Mouse (Mus musculus) brain, embryonic 14.5 days (tissue): ENCODE measurements at regions not wholly inside any gene's neighbourhood (a gene's known extent, or its start where the extent isn't known, plus 50 kb on each side); places are given as distances from the start of the nearest gene placed in this dataset.

Experiments used
- DNase-seq: peaks from one replicate; pipeline ENCODE4 v3.0.0-alpha.2; 2011; ENCODE audit warnings: low read depth
- CTCF ChIP-seq: fragments of 200-500 bp; IDR thresholded peaks from 2 replicates; pipeline ENCODE4 v1.5.1; 2012; ENCODE audit warnings: inconsistent platforms, mild to moderate bottlenecking, moderate library complexity, borderline replicate concordance; ENCODE audit not compliant: insufficient read depth, insufficient read length; ENCODE audit errors: extremely low read depth
- POLR2A ChIP-seq: fragments of 200-500 bp; IDR thresholded peaks from 2 replicates; pipeline ENCODE4 v1.6.1; 2012; ENCODE audit warnings: mild to moderate bottlenecking, inconsistent platforms, borderline replicate concordance; ENCODE audit not compliant: poor library complexity, insufficient read depth, insufficient read length, severe bottlenecking; ENCODE audit errors: extremely low read depth

DNA sequence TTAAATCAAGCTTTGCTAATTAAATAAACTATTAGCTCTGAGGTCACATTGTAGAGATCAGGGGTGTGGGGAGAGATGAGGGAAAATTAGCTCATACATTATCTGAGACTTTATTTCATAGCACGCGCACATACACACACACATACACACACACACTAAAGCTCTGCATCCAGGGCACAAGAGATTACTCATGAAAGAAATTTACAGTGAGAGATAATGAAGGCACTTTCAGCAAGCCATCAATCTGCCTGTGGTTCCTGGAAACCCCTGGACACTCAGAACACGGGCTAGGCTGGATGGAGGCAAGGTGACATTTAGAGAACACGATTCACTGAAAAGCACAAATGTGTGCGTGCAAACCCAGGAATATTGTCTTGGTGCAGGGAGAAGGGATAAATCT is 60.2 kb downstream of the Scg2 start:
- TF ChIP-seq CTCF: no peak
- TF ChIP-seq POLR2A: no peak
- DNase-seq: peak; percentile 40

DNA sequence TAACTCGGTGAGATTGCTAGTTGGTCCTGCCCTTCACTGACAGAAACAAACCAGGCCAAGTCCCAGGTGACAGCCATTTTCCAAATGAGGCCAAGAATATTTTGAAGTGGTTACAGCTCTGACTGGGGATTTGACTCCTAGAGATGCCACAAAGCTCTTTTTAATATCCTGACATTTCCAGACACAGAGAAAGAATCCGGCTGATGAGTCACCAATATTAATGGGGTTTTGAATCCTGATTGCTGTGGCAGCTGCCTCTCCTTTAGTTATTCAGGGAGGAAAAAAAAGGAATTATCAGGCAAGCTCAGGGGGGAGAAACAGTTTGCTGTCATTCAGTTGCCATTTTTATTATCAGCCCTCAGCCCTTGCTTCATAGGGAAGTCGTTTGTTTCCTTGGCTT is 65.1 kb downstream of the Scg2 start:
- no peak for TF ChIP-seq CTCF
- TF ChIP-seq POLR2A: no peak
- DNase-seq: peak; percentile 31

DNA sequence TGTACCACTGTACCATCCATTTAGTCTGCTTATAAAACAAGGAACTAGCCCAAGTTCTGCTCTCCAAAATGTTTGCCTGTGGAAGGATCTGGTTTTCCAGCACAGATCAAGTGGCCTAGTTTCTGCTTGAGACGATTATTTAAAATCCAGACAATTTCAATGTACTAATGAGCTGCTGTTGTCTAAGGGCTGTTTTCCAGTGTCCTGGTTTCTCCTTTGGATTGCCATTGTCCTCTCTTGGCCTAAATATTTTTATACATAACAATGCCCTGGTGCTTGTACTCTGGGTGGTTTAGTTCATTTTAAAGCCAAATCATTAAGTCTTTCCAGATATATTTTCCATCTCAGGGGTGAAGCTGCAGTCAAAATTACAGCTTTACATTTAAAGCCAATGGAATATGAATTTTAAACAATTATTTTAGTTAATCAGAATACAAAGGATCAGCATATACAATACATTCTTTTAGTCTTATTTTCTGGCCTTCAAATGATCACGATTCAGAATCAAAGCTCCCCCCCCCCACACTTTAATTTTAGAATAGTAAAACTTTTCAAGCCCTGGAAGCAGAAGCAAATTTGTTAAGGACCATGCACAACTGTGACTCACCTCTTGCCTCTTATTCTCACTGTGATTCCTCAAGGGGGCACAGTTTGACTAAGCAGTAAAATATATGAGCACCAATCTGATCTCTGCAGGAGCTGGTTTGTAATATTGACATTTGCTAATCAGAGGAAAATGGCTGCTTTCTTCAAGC is 82.5 kb downstream of the Scg2 start:
- no peak for TF ChIP-seq CTCF
- no peak for TF ChIP-seq POLR2A
- DNase-seq: no peak

DNA sequence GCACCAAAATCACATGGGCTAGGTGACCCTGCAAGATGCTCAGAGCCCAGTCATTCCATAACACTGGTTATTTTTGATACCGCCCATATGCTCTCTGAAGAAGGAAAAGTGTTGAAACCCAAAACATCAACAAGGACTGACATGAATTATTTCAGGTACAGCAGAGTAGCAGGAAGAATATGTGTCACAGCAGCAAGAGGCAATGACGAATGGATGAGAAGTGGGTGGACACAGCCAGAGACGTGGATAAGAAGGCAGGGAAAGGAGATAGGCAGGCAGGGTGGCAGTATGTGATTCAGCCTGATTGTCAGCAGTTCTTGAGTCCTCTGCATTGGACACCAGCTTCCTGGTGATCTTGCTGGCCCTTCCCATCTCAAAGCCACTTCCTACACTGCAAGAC is 93.4 kb downstream of the Scg2 start:
- TF ChIP-seq POLR2A: no peak
- no peak for TF ChIP-seq CTCF
- DNase-seq: no peak

DNA sequence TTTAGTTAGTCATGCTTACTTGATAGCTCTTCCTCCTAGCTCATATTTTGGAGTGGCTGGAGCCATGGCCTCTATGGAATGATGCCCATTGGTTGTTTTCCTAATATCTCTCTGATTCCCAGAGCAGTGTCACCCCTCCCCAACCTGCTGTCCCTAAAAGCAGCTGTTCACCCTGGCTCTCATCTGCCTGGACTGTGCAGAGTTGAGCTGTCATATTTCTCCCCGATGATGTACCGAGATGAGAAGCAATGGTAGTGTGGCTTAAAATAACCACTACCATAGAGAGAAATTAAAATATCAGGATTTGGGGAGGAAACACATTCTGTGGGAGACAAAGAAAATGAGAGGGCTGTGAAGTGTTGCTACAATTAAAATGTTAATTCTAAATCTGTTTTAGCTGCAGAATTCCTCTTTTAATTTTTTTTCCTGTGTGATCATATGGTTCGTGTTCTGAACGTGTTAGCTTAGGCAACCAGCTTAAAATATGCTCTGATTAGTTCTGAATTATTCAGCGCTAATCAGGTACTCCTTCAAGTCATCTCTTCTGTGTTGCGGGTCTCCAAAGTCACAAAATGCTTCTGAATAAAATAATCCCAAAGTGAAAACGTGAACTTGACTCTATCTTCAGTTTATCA is 104.3 kb downstream of the Scg2 start:
- TF ChIP-seq POLR2A: no peak
- no peak for TF ChIP-seq CTCF
- DNase-seq: peak; percentile 45

DNA sequence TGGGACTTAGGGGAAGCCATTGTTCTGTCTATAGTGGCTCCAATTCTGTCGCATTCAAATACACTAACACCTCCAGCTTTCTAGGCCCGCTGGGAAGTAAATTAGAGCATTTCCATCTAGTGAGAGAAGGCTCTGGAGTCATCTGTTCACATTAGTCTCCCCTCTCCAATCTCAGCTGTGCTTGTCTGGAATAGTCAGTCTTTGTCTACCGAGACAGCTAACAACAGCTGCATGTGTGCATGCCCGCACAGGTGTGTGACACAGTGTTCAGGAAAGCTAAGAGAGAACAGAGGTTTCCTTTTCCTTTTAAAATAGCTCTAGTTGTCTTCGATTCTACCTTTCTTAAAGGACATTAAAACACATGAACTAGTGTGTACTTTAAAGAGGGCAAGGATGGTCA is 122.7 kb downstream of the Scg2 start:
- TF ChIP-seq CTCF (no peak), POLR2A (no peak)
- DNase-seq: peak; percentile 10

DNA sequence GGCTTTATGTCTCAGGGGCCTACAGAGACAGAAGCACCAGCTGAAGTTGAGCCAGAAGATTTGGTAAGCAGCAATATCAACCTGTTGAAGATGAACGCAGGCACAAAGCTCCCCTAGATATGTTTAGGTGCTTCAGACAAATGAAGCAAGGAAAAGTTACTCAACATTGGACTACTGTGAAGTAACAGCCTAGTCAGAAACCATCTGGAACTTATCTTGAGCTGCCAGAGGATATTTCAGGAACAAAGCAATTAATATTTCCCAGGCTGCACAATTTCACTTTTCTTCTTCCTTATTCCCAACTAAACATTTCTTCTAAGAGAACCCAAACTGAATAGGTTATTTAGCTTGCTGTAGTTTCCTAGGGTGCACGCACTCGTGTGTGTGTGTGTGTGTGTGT is 125.1 kb downstream of the Scg2 start:
- TF ChIP-seq POLR2A: no peak
- TF ChIP-seq CTCF: no peak

DNA sequence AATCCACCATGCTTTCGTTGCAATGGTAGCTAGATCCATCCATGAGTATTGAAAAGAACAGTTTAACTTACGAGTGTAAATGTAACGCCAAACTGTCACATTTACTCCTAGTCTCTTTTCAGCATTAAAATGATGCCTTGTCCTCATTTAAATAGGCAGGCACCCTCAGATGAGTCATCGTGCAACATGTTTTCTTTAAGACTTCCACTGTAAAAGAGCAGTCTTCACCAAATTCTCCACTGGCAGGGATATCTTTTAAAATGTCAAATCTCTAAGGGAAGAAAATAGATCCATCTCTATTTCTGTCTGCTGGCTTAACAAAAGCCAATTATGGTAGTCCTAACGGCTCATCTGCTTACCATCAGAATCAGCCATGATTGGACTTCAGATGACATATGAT is 127.8 kb downstream of the Scg2 start:
- no peak for DNase-seq
- no peak for TF ChIP-seq POLR2A
- no peak for TF ChIP-seq CTCF

More for the DNA sequence above, 125.1 kb downstream of the Scg2 start:
- DNase-seq: no peak

DNA sequence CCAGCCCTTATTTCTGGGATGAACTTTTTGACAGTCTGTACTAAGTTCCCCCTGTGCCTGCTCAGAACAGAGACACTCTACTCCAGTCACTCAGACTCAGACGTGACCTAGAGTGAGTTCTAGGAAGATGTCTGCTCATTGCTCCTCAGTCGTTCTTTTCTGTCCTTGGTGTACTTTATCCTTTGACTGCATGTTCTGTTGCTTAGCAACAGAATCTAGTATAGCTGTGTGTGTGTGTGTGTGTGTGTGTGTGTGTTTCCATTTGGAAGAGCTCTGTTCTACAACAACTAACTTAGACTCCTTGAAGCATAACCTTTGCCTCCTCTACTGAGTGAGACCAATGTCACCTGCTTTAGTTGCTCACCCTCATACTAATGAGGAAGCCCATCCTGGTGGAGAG is 136.3 kb downstream of the Scg2 start:
- TF ChIP-seq CTCF: no peak
- no peak for TF ChIP-seq POLR2A
- peak; percentile 41 for DNase-seq

DNA sequence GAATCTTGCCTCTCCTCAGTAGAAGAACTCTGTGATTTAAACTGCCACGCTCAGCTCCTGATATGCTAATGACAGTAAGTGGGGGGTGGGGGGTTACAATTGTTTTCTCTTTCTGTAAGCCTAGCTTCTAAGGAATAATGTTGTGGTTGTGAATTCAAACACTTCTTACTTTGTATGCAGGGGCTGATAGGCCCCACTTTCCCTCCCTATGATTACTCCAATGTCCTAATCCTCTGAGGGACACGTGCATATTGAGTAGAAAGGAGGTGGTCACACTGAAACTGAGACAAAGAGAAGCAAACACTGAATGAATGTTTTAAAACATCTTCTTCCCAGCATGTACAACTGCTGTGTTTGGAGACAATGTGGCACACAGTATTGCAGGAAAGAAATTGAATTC is 140.3 kb downstream of the Scg2 start:
- no peak for TF ChIP-seq CTCF
- no peak for TF ChIP-seq POLR2A
- DNase-seq: peak; percentile 15

DNA sequence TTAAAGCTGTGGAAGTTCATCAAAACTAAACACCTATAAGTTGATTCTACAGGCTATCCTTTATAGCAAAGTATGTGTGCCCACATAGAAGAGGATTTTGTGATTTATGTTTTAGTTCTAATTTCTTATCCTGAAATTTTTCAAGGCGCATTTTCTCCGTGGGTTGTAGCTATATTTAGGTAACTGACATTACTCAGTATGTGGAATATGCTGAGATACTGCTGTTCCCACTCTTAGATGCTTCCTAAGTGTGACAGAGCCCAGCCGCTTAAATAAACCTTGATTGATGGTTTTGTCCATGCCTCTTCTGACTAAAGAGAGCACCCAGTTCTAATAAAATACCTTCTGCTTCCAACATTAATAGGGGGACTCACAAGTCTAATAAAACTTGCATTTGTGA is 180.2 kb downstream of the Scg2 start:
- no peak for DNase-seq
- TF ChIP-seq CTCF: no peak
- no peak for TF ChIP-seq POLR2A

DNA sequence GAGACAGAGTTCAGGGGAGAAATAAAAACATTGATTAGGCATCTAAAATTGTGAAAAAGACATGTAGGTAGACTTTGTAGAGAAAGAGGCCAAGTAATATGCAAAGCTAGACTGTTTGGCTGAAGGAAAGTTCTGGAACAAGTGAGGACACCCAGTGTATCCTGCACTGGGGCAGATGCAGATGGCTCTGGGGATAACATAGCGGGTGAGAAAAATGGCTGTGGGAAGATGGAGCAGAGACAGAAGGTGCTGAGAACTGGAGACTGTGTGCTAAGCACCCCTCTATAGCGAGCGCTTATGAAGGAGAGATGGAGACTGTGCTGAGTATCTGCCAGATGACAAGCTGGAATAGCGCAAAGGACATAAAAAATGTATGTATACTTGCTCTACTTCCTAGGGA is 226.9 kb downstream of the Scg2 start:
- DNase-seq: peak; percentile 64

More for the DNA sequence above, 226.9 kb downstream of the Scg2 start:
- no peak for TF ChIP-seq CTCF
- TF ChIP-seq POLR2A: no peak
